Mouse (Mus musculus) left cerebral cortex, postnatal 36 days (tissue): ENCODE results near the gene Alpk1. TPM values are rescaled to one million over a fixed set of nuclear protein-coding genes. Genes with fewer than 3 reads are reported as not detected.
A peak's percentile ranks its signal among the peaks of the same experiment; 100 is the strongest.

Source experiments
- DNase-seq, 2 experiments: peaks; one replicate each; pipeline ENCODE4 v3.0.0; 2021 to 2022; ENCODE audit warnings: low spot score in 2 of 2, mixed read lengths in 1 of 2
- intact Hi-C: fragments of 180-260 bp; cut with DNase I; formaldehyde crosslinking; loops from one replicate; pipeline ENCODE4 v1.15.1; 2025
- total RNA-seq, 2 experiments: library from RNA; stranded (reverse); gene quantifications; 2 replicates each; pipeline ENCODE4 v1.2.3; 2021

Alpk1 gene
- total RNA-seq, 2 experiments from 2014 or later, result 3.0 to 4.6 TPM

- intact Hi-C loops, result no loop called here
- DNase-seq, result no peak
Measured at GRCm38 (mm10) chr3:127639875-127640761, 140.2 kb downstream of the Alpk1 start.

DNA sequence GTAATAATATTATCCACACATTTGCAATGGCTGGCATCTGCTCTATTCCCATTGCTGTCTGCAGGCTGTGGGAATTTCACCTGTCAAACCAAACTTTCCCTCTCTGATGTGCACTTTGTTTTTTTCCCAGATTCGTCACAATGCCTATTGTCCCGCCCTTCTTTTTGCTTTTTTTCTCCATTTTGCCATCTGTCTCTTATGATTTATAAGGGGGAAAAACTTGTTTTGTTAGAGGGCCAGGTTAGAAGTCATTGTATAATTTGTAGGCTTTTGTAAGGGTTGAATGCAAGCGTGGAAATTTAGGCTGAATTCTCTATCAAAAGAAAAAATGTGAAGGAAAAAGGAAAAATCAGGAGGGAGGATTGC is 145.4 kb downstream of the Alpk1 start:
- intact Hi-C loops, result loop anchor here (5.0 kb wide), 2 partner anchors 72 to 1582 kb away; no protein-coding TSS in a partner anchor
- no peak for DNase-seq

DNA sequence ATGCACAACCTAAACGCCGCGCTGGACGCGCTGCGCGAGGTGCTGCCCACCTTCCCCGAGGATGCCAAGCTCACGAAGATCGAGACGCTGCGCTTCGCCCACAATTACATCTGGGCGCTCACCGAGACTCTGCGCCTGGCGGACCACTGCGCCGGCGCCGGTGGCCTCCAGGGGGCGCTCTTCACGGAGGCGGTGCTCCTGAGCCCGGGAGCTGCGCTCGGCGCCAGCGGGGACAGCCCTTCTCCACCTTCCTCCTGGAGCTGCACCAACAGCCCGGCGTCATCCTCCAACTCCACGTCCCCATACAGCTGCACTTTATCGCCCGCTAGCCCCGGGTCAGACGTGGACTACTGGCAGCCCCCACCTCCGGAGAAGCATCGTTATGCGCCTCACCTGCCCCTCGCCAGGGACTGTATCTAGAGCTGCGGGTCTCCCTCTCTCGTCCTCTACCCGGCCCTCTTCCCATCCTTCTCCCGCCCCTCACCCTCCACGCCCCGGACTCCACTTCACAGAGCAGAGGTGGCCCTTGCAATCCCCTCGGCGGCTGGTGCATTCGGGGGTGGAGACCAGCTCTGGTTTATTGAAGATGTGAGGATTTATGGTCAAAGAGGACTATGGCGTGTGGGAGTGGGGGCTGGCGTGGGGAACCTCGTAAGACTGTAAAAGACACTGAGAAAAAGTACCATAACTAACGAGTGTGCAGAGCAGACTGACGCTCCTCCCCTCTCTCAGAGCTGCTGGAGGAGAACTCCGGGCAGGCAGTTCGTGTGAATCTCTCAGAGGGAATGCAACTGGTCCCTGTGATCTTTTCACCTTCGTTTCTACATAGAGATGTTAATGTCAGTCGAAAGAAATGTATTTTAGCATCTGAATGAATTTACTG is 146.0 kb downstream of the Alpk1 start:
- intact Hi-C loops, result loop anchor here (5.0 kb wide), 2 partner anchors 73 to 1583 kb away; no protein-coding TSS in a partner anchor
- DNase-seq, result peak; percentile 71 to 75

DNA sequence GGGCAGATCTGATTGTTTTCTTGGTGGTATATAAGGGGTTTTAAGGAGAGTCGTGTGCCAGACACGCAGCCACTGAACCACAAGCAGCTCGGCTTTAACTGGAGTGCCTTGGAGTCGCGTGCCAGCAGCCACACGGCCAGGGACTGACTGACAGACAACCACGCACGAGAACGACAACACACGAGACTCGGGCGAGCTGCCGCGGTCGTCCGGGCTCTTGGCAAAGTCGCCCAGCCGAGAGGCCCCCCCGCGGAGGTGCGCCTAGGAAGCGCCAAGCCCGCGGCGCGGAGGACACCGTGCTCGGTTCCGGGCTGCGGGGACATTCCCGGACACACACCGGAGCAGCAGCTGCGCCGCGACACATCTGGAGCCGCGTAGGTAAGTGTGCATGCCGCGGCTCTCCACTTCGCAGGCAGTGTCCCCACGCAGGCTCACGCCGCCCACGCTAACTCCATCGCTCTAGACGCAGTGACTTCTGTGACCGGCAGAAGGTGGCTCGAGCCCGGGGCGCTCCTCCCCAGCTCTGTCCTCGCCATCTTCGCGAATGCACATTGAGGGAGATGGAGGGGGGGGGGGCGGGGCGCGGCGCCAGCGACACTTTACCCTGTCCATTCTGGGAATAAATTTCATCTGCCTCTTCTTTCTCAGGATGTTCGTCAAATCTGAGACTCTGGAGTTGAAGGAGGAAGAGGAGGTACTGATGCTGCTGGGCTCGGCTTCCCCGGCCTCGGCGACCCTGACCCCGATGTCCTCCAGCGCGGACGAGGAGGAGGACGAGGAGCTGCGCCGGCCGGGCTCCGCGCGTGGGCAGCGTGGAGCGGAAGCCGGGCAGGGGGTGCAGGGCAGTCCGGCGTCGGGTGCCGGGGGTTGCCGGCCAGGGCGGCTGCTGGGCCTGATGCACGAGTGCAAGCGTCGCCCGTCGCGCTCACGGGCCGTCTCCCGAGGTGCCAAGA is 147.0 kb downstream of the Alpk1 start, which contains the start of gene Neurog2:
TSS of gene Neurog2 (plus strand) at position 56 of the 953 bp plus-strand sequence.
- intact Hi-C loops, result loop anchor here (5.0 kb wide), 2 partner anchors 74 to 1584 kb away; no protein-coding TSS in a partner anchor
- DNase-seq, result peak; percentile 30 to 36

- intact Hi-C loops, result loop anchor here (5.0 kb wide), 2 partner anchors 75 to 1585 kb away; no protein-coding TSS in a partner anchor
- no peak for DNase-seq
Measured at GRCm38 (mm10) chr3:127632531-127632930, 147.8 kb downstream of the Alpk1 start.

- intact Hi-C loops, result loop anchor here (5.0 kb wide), 2 partner anchors 76 to 1586 kb away; no protein-coding TSS in a partner anchor
- DNase-seq, result no peak
Measured at GRCm38 (mm10) chr3:127631582-127631981, 148.7 kb downstream of the Alpk1 start.

- intact Hi-C loops, result loop anchor here (5.0 kb wide), 2 partner anchors 76 to 1586 kb away; no protein-coding TSS in a partner anchor
Measured at GRCm38 (mm10) chr3:127630735-127631372, 149.5 kb downstream of the Alpk1 start.

GRCm38 (mm10) chr3:127630190-127630589 is 150.1 kb downstream of the Alpk1 start:
- intact Hi-C loops, result loop anchor here (5.0 kb wide), 2 partner anchors 77 to 1587 kb away; no protein-coding TSS in a partner anchor
- no peak for DNase-seq

More at GRCm38 (mm10) chr3:127630735-127631372, 149.5 kb downstream of the Alpk1 start:
- DNase-seq, result no peak

GRCm38 (mm10) chr3:127628311-127629184 is 151.8 kb downstream of the Alpk1 start:
- intact Hi-C loops, result loop anchor here (5.0 kb wide), 1 partner anchor 319 kb away; no protein-coding TSS in a partner anchor
- no peak for DNase-seq

GRCm38 (mm10) chr3:127627956-127628310 is 152.4 kb downstream of the Alpk1 start:
- DNase-seq, result no peak
- intact Hi-C loops, result loop anchor here (5.0 kb wide), 1 partner anchor 319 kb away; no protein-coding TSS in a partner anchor

GRCm38 (mm10) chr3:127627151-127627955 is 153.0 kb downstream of the Alpk1 start:
- intact Hi-C loops, result loop anchor here (5.0 kb wide), 1 partner anchor 320 kb away; no protein-coding TSS in a partner anchor
- DNase-seq, result no peak

GRCm38 (mm10) chr3:127626524-127626923 is 153.8 kb downstream of the Alpk1 start:
- DNase-seq, result no peak
- intact Hi-C loops, result loop anchor here (5.0 kb wide), 1 partner anchor 321 kb away; no protein-coding TSS in a partner anchor

DNA sequence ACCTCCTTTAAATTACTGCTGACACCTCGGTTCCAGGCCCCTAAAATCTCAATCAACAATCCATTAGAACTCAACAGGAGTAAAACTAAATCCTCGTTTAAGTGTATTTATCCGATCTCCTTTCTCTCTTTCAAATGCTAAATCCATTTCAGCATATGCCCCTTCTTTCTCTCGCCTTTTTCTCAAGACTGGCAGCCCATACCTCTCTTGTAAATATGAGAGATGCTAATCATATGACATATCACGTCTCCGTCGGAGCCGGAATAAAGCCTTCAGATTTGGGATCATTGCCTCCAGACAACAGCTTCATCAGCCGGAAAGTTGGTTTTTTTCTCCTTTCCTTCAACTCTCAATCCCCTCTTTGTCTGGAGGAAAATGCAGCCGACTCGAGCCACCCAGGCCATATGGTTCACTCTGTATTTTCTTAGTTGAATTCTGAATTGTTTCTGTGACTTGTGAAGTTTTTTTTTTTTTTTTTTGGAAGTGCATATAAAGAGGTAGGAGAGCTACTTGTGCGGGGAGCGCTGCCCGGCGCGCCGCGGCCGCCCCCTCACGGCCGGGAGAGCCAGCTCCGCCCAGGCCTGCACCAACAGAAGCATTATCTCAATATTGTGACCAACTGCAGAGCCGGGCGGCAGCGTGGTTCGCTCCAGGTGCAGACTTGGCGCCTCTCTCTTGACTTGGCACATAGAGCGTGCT is 154.5 kb downstream of the Alpk1 start:
- intact Hi-C loops, result loop anchor here (2.0 to 5.0 kb wide), 2 partner anchors 133 to 321 kb away; no protein-coding TSS in a partner anchor
- DNase-seq, result no peak

DNA sequence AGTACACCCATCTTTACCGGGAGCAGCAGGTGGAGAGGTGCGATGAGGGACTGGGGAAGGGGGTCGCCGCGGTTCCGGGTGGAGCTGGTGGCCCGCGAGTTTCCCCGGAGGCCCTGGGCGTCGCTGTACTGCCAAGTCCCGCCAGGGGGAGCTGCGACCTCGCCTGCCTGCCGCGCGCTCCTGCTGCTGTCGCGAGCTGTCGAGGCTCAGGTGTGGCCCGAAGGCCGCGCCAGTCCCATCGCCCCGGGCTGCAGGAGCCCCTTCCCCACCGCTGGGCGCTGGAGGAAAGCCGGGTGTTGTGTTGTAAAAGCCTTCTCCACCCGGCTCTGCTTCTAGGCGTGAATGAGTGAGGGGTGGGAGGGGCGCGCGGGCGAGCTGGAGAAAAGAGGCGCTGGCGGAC is 155.0 kb downstream of the Alpk1 start:
- peak; percentile 46 for DNase-seq
- intact Hi-C loops, result loop anchor here (2.0 to 5.0 kb wide), 2 partner anchors 134 to 322 kb away; no protein-coding TSS in a partner anchor
